Mouse (Mus musculus): ENCODE results near the gene Ube2e3. TPM values are rescaled to one million over a fixed set of nuclear protein-coding genes. Genes with fewer than 3 reads are reported as not detected.

The Ube2e3 gene
- polyA plus RNA-seq (2015; fragmentation: Nextera tagmentation; extraction: Ambion mirVana) = 88.7 and 103 TPM in 2 replicates

DNA sequence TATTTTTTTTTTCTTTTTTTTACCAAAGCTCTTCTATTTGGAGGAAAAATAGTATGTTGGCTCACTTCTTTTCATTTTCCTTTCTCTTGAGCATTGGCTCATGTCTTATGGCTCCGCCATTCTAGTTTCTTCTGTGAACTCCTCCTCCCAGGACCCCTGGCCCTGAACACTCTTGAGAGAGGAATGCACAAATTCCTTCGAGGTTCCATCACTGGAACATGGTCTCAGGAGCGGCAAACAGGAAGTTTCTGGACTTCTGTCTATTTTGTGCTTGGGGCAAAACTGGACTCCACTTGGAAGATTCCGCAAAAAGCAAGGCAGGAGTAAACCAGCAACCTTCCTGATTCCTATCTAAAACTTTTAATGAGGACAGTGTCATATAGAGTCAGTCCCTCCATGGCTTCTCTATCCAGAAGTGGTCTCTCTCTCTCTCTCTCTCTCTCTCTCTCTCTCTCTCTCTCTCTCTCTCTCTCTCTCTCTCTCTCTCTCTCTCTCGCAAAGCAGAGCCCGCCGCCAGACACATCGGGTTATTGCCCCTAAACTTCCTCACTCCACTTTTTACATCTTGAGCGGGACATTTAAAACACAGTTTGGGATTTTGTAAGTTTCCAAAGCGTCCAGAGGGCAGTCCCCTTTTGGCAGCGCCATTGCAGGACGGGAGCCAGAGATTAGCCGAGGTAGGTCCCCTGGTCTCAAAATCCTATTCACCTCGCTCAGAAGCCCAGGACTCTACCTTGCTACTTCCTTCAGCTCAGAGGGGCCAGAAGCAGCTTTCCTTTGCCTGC lies at the start of gene Ube2e3:
Gene Ube2e3 (plus strand): TSS at position 399 of the 785 bp plus-strand sequence.
- H3K4me3 ChIP-seq (replicated peaks; ENCODE audit: low read length) = peak within 1 kb of the TSS; percentile 81
- peak within 1 kb of the TSS; percentile 81 for H3K4me2 ChIP-seq (ENCODE audit: low read depth, low read length)
- no peaks in the 10 kb centered on the region for H3K9me3 ChIP-seq (replicated peaks; ENCODE audit: control insufficient read depth, low read length)
- 10% methylated on average over 14 of the region's 14 CpGs for WGBS
- peak within 1 kb of the TSS; percentile 98 for H3K9ac ChIP-seq (ENCODE audit: low read length)
- no peaks in the 10 kb centered on the region for H3K36me3 ChIP-seq (ENCODE audit: control insufficient read depth, insufficient read depth, low read length)
- no peaks in the 10 kb centered on the region for H3K27me3 ChIP-seq (ENCODE audit: control insufficient read depth, insufficient read depth, low read length)
- ATAC-seq (ENCODE audit: insufficient read depth, low FRiP score) = no peak
- peak within 1 kb of the TSS; percentile 97 for H3K27ac ChIP-seq (ENCODE audit: low read length)
- peaks cover 16% of the 10 kb centered on the region for H3K4me1 ChIP-seq (ENCODE audit: control insufficient read depth, insufficient read depth, low read length)

- H3K4me1 ChIP-seq (ENCODE audit: control insufficient read depth, insufficient read depth, low read length) = no peaks in the 10 kb centered on the region
- no peak overlapping the region for H3K27ac ChIP-seq (ENCODE audit: low read length)
- 94% methylated on average over 3 of the region's 3 CpGs for WGBS
- H3K36me3 ChIP-seq (ENCODE audit: control insufficient read depth, insufficient read depth, low read length) = no peaks in the 10 kb centered on the region
- no peak overlapping the region for H3K9ac ChIP-seq (ENCODE audit: low read length)
- no peaks in the 10 kb centered on the region for H3K27me3 ChIP-seq (ENCODE audit: control insufficient read depth, insufficient read depth, low read length)
- no peak for ATAC-seq (ENCODE audit: insufficient read depth, low FRiP score)
- no peak overlapping the region for H3K4me3 ChIP-seq (replicated peaks; ENCODE audit: low read length)
- H3K4me2 ChIP-seq (ENCODE audit: low read depth, low read length) = no peak overlapping the region
- no peaks in the 10 kb centered on the region for H3K9me3 ChIP-seq (replicated peaks; ENCODE audit: control insufficient read depth, low read length)
Measured at GRCm38 (mm10) chr2:78829887-78830286, 38.0 kb upstream of the Ube2e3 start.

DNA sequence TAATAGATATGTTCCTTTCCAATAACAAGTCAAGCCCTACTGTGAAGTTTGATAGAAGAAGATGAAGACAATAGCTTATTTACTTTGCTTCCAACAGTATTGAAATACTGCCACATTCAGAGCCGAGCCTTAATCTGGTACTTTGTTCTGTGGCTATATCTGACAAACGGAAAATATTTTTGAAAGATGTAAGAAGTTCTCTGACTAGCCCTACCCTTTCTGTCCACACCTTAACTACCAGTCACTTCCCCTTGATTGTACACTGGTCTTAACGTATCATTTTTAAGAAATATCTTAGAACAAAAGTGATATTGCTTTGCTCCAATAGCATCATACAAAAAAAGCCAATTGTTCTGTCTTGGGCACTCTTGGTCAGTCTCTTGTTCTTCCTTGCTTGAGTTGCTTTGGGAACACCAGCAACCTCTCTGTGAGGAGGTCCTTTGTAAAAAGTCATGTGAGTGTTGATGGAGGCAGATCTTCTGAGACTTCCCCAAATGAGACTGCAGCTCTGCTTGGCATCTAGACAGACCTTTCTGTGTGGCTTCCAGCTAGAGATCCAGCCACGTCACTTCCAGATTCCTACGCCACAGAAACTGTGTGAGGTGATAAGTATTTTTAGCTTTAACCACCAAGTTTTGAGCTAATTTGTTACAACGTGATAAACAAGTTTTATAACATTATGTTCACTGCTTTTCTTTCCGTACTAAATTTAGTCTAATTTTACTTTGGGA lies 26.3 kb upstream of the Ube2e3 start:
- Histone ChIP-seq H3K4me1 (ENCODE audit: control insufficient read depth, insufficient read depth, low read length) (no peaks in the 10 kb centered on the region), H3K36me3 (ENCODE audit: control insufficient read depth, insufficient read depth, low read length) (no peaks in the 10 kb centered on the region), H3K9me3 (replicated peaks; ENCODE audit: control insufficient read depth, low read length) (no peaks in the 10 kb centered on the region), H3K27me3 (ENCODE audit: control insufficient read depth, insufficient read depth, low read length) (no peaks in the 10 kb centered on the region), H3K4me2 (ENCODE audit: low read depth, low read length) (no peak overlapping the region), H3K4me3 (replicated peaks; ENCODE audit: low read length) (no peak overlapping the region), H3K9ac (ENCODE audit: low read length) (no peak overlapping the region), H3K27ac (ENCODE audit: low read length) (no peak overlapping the region)
- no peak for ATAC-seq (ENCODE audit: insufficient read depth, low FRiP score)
- WGBS = 70% methylated on average over 7 of the region's 7 CpGs

GRCm38 (mm10) chr2:78844365-78844764 lies 23.6 kb upstream of the Ube2e3 start:
- H3K4me1 ChIP-seq (ENCODE audit: control insufficient read depth, insufficient read depth, low read length) = no peaks in the 10 kb centered on the region
- H3K27ac ChIP-seq (ENCODE audit: low read length) = no peak overlapping the region
- 82% methylated on average over 5 of the region's 5 CpGs for WGBS
- no peak overlapping the region for H3K4me3 ChIP-seq (replicated peaks; ENCODE audit: low read length)
- H3K4me2 ChIP-seq (ENCODE audit: low read depth, low read length) = no peak overlapping the region
- no peak for ATAC-seq (ENCODE audit: insufficient read depth, low FRiP score)
- no peak overlapping the region for H3K9ac ChIP-seq (ENCODE audit: low read length)
- no peaks in the 10 kb centered on the region for H3K36me3 ChIP-seq (ENCODE audit: control insufficient read depth, insufficient read depth, low read length)
- no peaks in the 10 kb centered on the region for H3K9me3 ChIP-seq (replicated peaks; ENCODE audit: control insufficient read depth, low read length)
- H3K27me3 ChIP-seq (ENCODE audit: control insufficient read depth, insufficient read depth, low read length) = no peaks in the 10 kb centered on the region

- no peak overlapping the region for H3K4me3 ChIP-seq (replicated peaks; ENCODE audit: low read length)
- H3K9me3 ChIP-seq (replicated peaks; ENCODE audit: control insufficient read depth, low read length) = no peaks in the 10 kb centered on the region
- no peaks in the 10 kb centered on the region for H3K4me1 ChIP-seq (ENCODE audit: control insufficient read depth, insufficient read depth, low read length)
- no peaks in the 10 kb centered on the region for H3K36me3 ChIP-seq (ENCODE audit: control insufficient read depth, insufficient read depth, low read length)
- H3K27ac ChIP-seq (ENCODE audit: low read length) = no peak overlapping the region
- 87% methylated on average over 12 of the region's 12 CpGs for WGBS
- H3K4me2 ChIP-seq (ENCODE audit: low read depth, low read length) = no peak overlapping the region
- H3K9ac ChIP-seq (ENCODE audit: low read length) = no peak overlapping the region
- no peaks in the 10 kb centered on the region for H3K27me3 ChIP-seq (ENCODE audit: control insufficient read depth, insufficient read depth, low read length)
- no peak for ATAC-seq (ENCODE audit: insufficient read depth, low FRiP score)
Measured at GRCm38 (mm10) chr2:78845274-78845673, 22.6 kb upstream of the Ube2e3 start.

DNA sequence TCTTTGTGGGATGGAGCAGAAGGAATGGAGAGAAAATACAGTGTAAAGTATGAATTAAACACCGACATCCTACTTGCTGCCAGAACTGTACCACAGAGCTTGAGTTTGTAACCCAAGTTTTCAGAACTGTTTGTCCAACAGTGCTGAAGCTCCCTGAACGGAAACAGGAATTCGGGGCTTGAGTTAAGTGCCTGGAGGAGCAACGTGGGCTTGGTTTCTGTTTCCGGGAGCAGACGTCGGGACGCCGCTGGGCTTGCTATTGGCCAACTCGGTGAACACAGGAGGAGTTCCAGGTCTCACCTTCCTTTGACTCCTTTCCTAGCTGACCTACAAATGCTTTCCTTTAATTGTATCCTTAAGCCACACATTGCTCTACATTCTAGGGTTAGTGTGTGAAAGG lies 22.2 kb upstream of the Ube2e3 start:
- H3K27me3 ChIP-seq (ENCODE audit: control insufficient read depth, insufficient read depth, low read length) = no peaks in the 10 kb centered on the region
- no peak overlapping the region for H3K27ac ChIP-seq (ENCODE audit: low read length)
- H3K4me3 ChIP-seq (replicated peaks; ENCODE audit: low read length) = no peak overlapping the region
- no peaks in the 10 kb centered on the region for H3K4me1 ChIP-seq (ENCODE audit: control insufficient read depth, insufficient read depth, low read length)
- no peaks in the 10 kb centered on the region for H3K9me3 ChIP-seq (replicated peaks; ENCODE audit: control insufficient read depth, low read length)
- H3K4me2 ChIP-seq (ENCODE audit: low read depth, low read length) = no peak overlapping the region
- ATAC-seq (ENCODE audit: insufficient read depth, low FRiP score) = no peak
- no peaks in the 10 kb centered on the region for H3K36me3 ChIP-seq (ENCODE audit: control insufficient read depth, insufficient read depth, low read length)
- H3K9ac ChIP-seq (ENCODE audit: low read length) = no peak overlapping the region
- 80% methylated on average over 10 of the region's 10 CpGs for WGBS

DNA sequence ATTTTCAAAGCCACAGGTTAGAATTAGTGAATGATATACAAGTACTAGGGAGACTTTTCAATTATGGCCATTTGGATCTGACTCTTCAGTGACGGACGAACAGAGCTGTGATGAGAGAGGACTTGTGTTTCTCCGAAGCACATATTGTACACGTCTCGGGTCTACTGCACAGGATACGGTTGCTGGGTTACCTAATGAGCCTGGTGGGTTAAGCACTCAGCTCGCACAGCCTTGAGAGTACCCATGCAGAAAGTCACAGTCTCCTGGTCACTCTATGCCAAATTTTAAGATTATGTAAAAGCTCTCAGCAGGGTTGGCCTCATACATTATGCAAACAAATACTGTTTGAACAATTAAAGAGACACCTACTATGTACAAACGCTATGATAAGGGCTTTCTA lies 13.6 kb upstream of the Ube2e3 start:
- Histone ChIP-seq H3K4me2 (ENCODE audit: low read depth, low read length) (no peak overlapping the region), H3K27me3 (ENCODE audit: control insufficient read depth, insufficient read depth, low read length) (no peaks in the 10 kb centered on the region), H3K4me1 (ENCODE audit: control insufficient read depth, insufficient read depth, low read length) (no peaks in the 10 kb centered on the region), H3K9me3 (replicated peaks; ENCODE audit: control insufficient read depth, low read length) (no peaks in the 10 kb centered on the region), H3K27ac (ENCODE audit: low read length) (no peak overlapping the region), H3K4me3 (replicated peaks; ENCODE audit: low read length) (no peak overlapping the region), H3K36me3 (ENCODE audit: control insufficient read depth, insufficient read depth, low read length) (no peaks in the 10 kb centered on the region), H3K9ac (ENCODE audit: low read length) (no peak overlapping the region)
- no peak for ATAC-seq (ENCODE audit: insufficient read depth, low FRiP score)
- WGBS = 80% methylated on average over 8 of the region's 8 CpGs

DNA sequence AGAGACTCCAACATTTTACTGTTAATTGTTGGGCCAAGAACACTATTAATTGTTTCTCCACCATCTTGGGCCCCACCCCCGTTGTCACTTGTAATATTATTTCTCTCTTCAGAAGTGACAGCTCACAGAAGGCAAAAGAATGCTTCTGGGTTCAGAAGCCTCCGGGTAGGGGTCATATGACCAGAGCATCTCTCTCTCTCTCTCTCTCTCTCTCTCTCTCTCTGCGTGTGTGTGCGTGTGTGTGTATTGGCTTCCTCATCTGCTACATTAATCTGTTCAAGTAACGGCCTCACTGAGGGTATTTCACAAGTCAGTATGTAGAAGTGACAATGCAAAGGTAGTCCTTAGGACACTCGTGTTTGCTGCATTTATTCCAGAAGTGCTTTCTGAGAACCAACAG lies 9.3 kb upstream of the Ube2e3 start:
- no peaks in the 10 kb centered on the region for H3K36me3 ChIP-seq (ENCODE audit: control insufficient read depth, insufficient read depth, low read length)
- 76% methylated on average over 6 of the region's 6 CpGs for WGBS
- H3K9ac ChIP-seq (ENCODE audit: low read length) = no peak overlapping the region
- H3K27me3 ChIP-seq (ENCODE audit: control insufficient read depth, insufficient read depth, low read length) = no peaks in the 10 kb centered on the region
- H3K4me3 ChIP-seq (replicated peaks; ENCODE audit: low read length) = no peak overlapping the region
- H3K4me2 ChIP-seq (ENCODE audit: low read depth, low read length) = no peak overlapping the region
- H3K4me1 ChIP-seq (ENCODE audit: control insufficient read depth, insufficient read depth, low read length) = no peaks in the 10 kb centered on the region
- no peaks in the 10 kb centered on the region for H3K9me3 ChIP-seq (replicated peaks; ENCODE audit: control insufficient read depth, low read length)
- no peak for ATAC-seq (ENCODE audit: insufficient read depth, low FRiP score)
- no peak overlapping the region for H3K27ac ChIP-seq (ENCODE audit: low read length)

DNA sequence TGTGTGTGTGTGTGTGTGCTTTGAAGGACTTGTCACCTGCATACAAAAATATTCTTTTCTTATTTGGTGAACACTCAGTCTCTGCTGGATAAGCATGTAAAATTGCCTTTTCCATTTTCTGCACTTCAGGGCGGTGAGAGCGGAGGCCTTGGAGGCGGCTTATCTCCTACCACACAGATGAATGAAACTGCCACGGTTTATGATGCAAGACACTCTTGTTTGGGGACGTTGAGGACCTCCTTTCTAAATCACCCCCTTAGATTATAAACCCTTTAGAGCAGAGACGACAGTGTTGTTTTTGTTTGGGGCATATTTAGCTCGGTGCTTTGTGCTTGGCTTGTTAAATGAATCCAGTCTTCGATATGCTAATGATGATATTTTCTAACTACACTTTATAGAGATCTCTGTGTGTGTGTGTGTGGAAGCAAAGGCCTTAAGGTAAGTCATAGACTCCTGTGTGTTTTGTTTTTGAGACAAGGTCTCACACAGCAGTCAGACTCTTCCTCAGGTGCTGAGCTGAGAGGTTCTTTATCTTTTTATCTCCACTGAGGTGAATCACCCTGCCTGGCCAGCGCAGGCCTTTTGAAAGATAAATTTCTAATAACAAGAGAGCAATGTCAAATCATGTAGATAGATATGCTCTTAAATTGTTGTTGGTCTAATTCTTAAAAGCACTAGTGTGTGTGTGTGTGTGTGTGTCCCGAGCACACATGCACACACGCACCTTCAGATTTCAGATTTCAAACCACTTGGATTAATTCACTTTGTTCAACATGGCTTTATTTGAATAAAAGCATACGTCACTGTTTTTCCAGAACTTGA lies 8.4 kb upstream of the Ube2e3 start:
- WGBS = 77% methylated on average over 12 of the region's 12 CpGs
- no peak for ATAC-seq (ENCODE audit: insufficient read depth, low FRiP score)
- H3K27me3 ChIP-seq (ENCODE audit: control insufficient read depth, insufficient read depth, low read length) = no peaks in the 10 kb centered on the region
- H3K4me3 ChIP-seq (replicated peaks; ENCODE audit: low read length) = no peak overlapping the region
- no peak overlapping the region for H3K9ac ChIP-seq (ENCODE audit: low read length)
- H3K27ac ChIP-seq (ENCODE audit: low read length) = no peak overlapping the region
- H3K36me3 ChIP-seq (ENCODE audit: control insufficient read depth, insufficient read depth, low read length) = no peaks in the 10 kb centered on the region
- H3K4me2 ChIP-seq (ENCODE audit: low read depth, low read length) = no peak overlapping the region
- H3K4me1 ChIP-seq (ENCODE audit: control insufficient read depth, insufficient read depth, low read length) = no peaks in the 10 kb centered on the region
- H3K9me3 ChIP-seq (replicated peaks; ENCODE audit: control insufficient read depth, low read length) = no peaks in the 10 kb centered on the region
